Mouse (Mus musculus) limb, embryonic 11.5 days (tissue): Measurements from ENCODE around the gene Ftcd. TPM values are rescaled to one million over a fixed set of nuclear protein-coding genes. Genes with fewer than 3 reads are reported as not detected.

Source experiments
- ATAC-seq: fragments of 200-750 bp; cut with Nextera tagmentation; 2 replicates; pipeline ENCODE4 v1.8.0; 2017; ENCODE audit warnings: low read depth; ENCODE audit not compliant: insufficient number of reproducible peaks, low FRiP score, low TSS enrichment
- DNase-seq: peaks from one replicate; pipeline ENCODE4 v3.0.0-alpha.2; 2015; ENCODE audit warnings: low spot score
- H3K27ac ChIP-seq: fragments of 300-500 bp; sonication (generic); replicated peaks from 2 replicates; pipeline ENCODE4 v1.5.1; 2014; ENCODE audit warnings: low read depth, mild to moderate bottlenecking, low read length
- H3K27me3 ChIP-seq: fragments of 300-500 bp; sonication (generic); 2 replicates; pipeline ENCODE4 v1.6.1; 2014; ENCODE audit warnings: mild to moderate bottlenecking, low read length, mixed read lengths; ENCODE audit not compliant: control insufficient read depth, insufficient read depth
- H3K36me3 ChIP-seq: fragments of 300-500 bp; sonication (generic); 2 replicates; pipeline ENCODE4 v1.6.1; 2014; ENCODE audit warnings: mild to moderate bottlenecking, low read length, moderate library complexity, mixed read lengths; ENCODE audit not compliant: control insufficient read depth, insufficient read depth
- H3K4me1 ChIP-seq: fragments of 300-500 bp; sonication (generic); 2 replicates; pipeline ENCODE4 v1.6.1; 2014; ENCODE audit warnings: low read length, mixed read lengths; ENCODE audit not compliant: control insufficient read depth, insufficient read depth
- H3K4me2 ChIP-seq: fragments of 300-500 bp; sonication (generic); 2 replicates; pipeline ENCODE4 v1.6.1; 2014; ENCODE audit warnings: low read depth, mild to moderate bottlenecking, moderate library complexity; ENCODE audit not compliant: severe bottlenecking
- H3K4me3 ChIP-seq: fragments of 300-500 bp; sonication (generic); 2 replicates; pipeline ENCODE4 v1.5.1; 2014; ENCODE audit warnings: low read depth, low read length
- H3K9ac ChIP-seq: fragments of 300-500 bp; sonication (generic); 2 replicates; pipeline ENCODE4 v1.6.1; 2014; ENCODE audit warnings: mild to moderate bottlenecking, low read length
- H3K9me3 ChIP-seq: fragments of 300-500 bp; sonication (generic); 2 replicates; pipeline ENCODE4 v1.6.1; 2016; ENCODE audit warnings: low read length; ENCODE audit not compliant: control insufficient read depth
- WGBS: fragments of 180-500 bp; shearing (Covaris S2); extraction: QIAGEN DNeasy Blood & Tissue Kit; methylation state at CpG from one replicate; pipeline ENCODE4 v1.1.7; 2014; 5-methylcytosine and 5-hydroxymethylcytosine counted together
- polyA plus RNA-seq: library from polyadenylated mRNA; unstranded; fragments of >200 nt; fragmentation: Nextera tagmentation; extraction: Ambion mirVana; gene quantifications from 2 replicates; pipeline ENCODE4 v1.2.1, GENCODE M21; 2014

Ftcd gene
- polyA plus RNA-seq, 1 experiment from 2014 or later, result not detected

- Histone ChIP-seq H3K4me3 (no peak overlapping the region), H3K27me3 (no peaks in the 10 kb centered on the region), H3K9me3 (no peaks in the 10 kb centered on the region), H3K36me3 (peaks cover 27% of the 10 kb centered on the region), H3K9ac (no peak overlapping the region), H3K4me1 (no peaks in the 10 kb centered on the region), H3K27ac (no peak overlapping the region), H3K4me2 (no peak overlapping the region)
- DNase-seq, result no peak
- WGBS, result 95% methylated on average over 8 of the region's 8 CpGs
- ATAC-seq, result no peak
These were observed 28.9 kb upstream of the Ftcd start for GRCm38 (mm10) chr10:76546566-76546965.

GRCm38 (mm10) chr10:76548218-76548617, 27.2 kb upstream of the Ftcd start:
- DNase-seq (no peak), ATAC-seq (no peak)
- Histone ChIP-seq H3K4me1 (no peaks in the 10 kb centered on the region), H3K9me3 (no peaks in the 10 kb centered on the region), H3K27me3 (no peaks in the 10 kb centered on the region), H3K9ac (no peak overlapping the region), H3K4me2 (no peak overlapping the region), H3K36me3 (peaks cover 23% of the 10 kb centered on the region), H3K27ac (no peak overlapping the region), H3K4me3 (no peak overlapping the region)
- WGBS, result 95% methylated on average over 8 of the region's 8 CpGs

- 90% methylated on average over 5 of the region's 5 CpGs for WGBS
These were observed 25.0 kb upstream of the Ftcd start for GRCm38 (mm10) chr10:76550458-76550857.

GRCm38 (mm10) chr10:76551556-76551955, 23.9 kb upstream of the Ftcd start:
- no peaks in the 10 kb centered on the region for H3K9me3 ChIP-seq

More at GRCm38 (mm10) chr10:76550458-76550857, 25.0 kb upstream of the Ftcd start:
- no peaks in the 10 kb centered on the region for H3K27me3 ChIP-seq
- no peak overlapping the region for H3K27ac ChIP-seq
- no peak overlapping the region for H3K4me3 ChIP-seq
- no peak overlapping the region for H3K9ac ChIP-seq
- ATAC-seq, result no peak
- DNase-seq, result peak; percentile 29
- H3K36me3 ChIP-seq, result peaks cover 15% of the 10 kb centered on the region
- H3K4me2 ChIP-seq, result no peak overlapping the region
- H3K9me3 ChIP-seq, result no peaks in the 10 kb centered on the region
- H3K4me1 ChIP-seq, result no peaks in the 10 kb centered on the region

GRCm38 (mm10) chr10:76554061-76554460, 21.4 kb upstream of the Ftcd start:
- DNase-seq, result no peak

More at GRCm38 (mm10) chr10:76551556-76551955, 23.9 kb upstream of the Ftcd start:
- no peaks in the 10 kb centered on the region for H3K4me1 ChIP-seq
- DNase-seq (no peak), ATAC-seq (no peak)
- H3K4me3 ChIP-seq, result no peak overlapping the region
- WGBS, result 90% methylated on average over 3 of the region's 3 CpGs
- peaks cover 15% of the 10 kb centered on the region for H3K36me3 ChIP-seq
- no peak overlapping the region for H3K4me2 ChIP-seq
- H3K27me3 ChIP-seq, result no peaks in the 10 kb centered on the region
- H3K9ac ChIP-seq, result no peak overlapping the region
- H3K27ac ChIP-seq, result no peak overlapping the region

GRCm38 (mm10) chr10:76561972-76562371, 13.5 kb upstream of the Ftcd start, which contains the start of gene Spatc1l:
Spatc1l (plus strand) TSS chr10:76562272.
- ATAC-seq, result no peak
- Histone ChIP-seq H3K27ac (no peak within 1 kb of the TSS), H3K4me3 (no peak within 1 kb of the TSS), H3K9ac (no peak within 1 kb of the TSS), H3K4me2 (no peak within 1 kb of the TSS), H3K27me3 (no peaks in the 10 kb centered on the region), H3K9me3 (no peaks in the 10 kb centered on the region), H3K36me3 (no peaks in the 10 kb centered on the region), H3K4me1 (no peaks in the 10 kb centered on the region)
- WGBS, result 91% methylated on average over 10 of the region's 10 CpGs
- DNase-seq, result no peak

More at GRCm38 (mm10) chr10:76554061-76554460, 21.4 kb upstream of the Ftcd start:
- Histone ChIP-seq H3K9me3 (no peaks in the 10 kb centered on the region), H3K9ac (no peak overlapping the region), H3K4me1 (no peaks in the 10 kb centered on the region), H3K36me3 (peaks cover 9% of the 10 kb centered on the region; the same call in 1 of the 2 replicates), H3K27me3 (no peaks in the 10 kb centered on the region), H3K4me3 (no peak overlapping the region), H3K4me2 (no peak overlapping the region), H3K27ac (no peak overlapping the region)
- 83% methylated on average over 5 of the region's 5 CpGs for WGBS
- no peak for ATAC-seq

GRCm38 (mm10) chr10:76569996-76570685, 5.3 kb upstream of the Ftcd start:
- WGBS, result 92% methylated on average over 22 of the region's 22 CpGs
- DNase-seq (no peak), ATAC-seq (no peak)
- no peaks in the 10 kb centered on the region for H3K4me1 ChIP-seq
- no peak overlapping the region for H3K9ac ChIP-seq
- H3K27ac ChIP-seq, result no peak overlapping the region
- H3K27me3 ChIP-seq, result no peaks in the 10 kb centered on the region
- no peak overlapping the region for H3K4me3 ChIP-seq
- H3K4me2 ChIP-seq, result no peak overlapping the region
- no peaks in the 10 kb centered on the region for H3K36me3 ChIP-seq
- H3K9me3 ChIP-seq, result 0 out of 2 replicates have a peak, but pooled peaks cover 2% of the 10 kb centered on the region

GRCm38 (mm10) chr10:76571070-76571469, 4.4 kb upstream of the Ftcd start:
- no peaks in the 10 kb centered on the region for H3K36me3 ChIP-seq
- H3K9me3 ChIP-seq, result 0 out of 2 replicates have a peak, but pooled peaks cover 2% of the 10 kb centered on the region
- no peak overlapping the region for H3K4me3 ChIP-seq
- H3K4me1 ChIP-seq, result no peaks in the 10 kb centered on the region
- ATAC-seq (no peak), DNase-seq (no peak)
- no peak overlapping the region for H3K4me2 ChIP-seq
- H3K27ac ChIP-seq, result no peak overlapping the region
- no peak overlapping the region for H3K9ac ChIP-seq
- 65% methylated on average over 2 of the region's 2 CpGs for WGBS
- H3K27me3 ChIP-seq, result no peaks in the 10 kb centered on the region
